Mouse (Mus musculus): Measurements from ENCODE around the gene Batf3. TPM values are rescaled to one million over a fixed set of nuclear protein-coding genes. Genes with fewer than 3 reads are reported as not detected.
"Not testable (repeated sequence)": the region's sequence is repeated elsewhere in the genome, so short reads cannot be mapped to it uniquely, and the experiment has no call there.

The Batf3 gene
- polyA plus RNA-seq, 1 experiment from 2014 or later = 1.4 TPM

DNA sequence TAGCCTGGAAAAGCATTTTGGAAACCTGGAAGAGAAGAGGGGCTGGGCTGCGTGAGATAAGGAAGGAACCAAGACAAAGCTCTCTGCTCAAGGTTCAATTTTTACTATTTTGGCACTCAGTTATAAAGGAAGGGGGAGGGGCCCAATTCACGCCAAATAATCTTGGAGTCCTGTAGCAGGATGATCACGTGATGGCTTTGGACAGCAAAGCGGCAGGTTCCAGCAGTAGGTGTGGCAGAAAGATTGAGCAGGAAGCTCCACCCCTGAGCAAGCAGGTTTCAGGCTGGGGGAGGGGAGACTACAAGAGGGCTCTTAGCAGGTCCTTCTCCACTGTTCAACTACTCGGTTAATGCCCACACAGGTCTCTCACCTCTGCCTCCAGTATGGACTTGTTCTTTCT is 51.8 kb downstream of the Batf3 start:
- H3K9me3 ChIP-seq; H3K27ac ChIP-seq; H3K4me1 ChIP-seq (replicated peaks); H3K4me2 ChIP-seq; ATAC-seq (ENCODE audit: low FRiP score); H3K27me3 ChIP-seq; H3K4me3 ChIP-seq; H3K9ac ChIP-seq; H3K36me3 ChIP-seq: not testable (repeated sequence)
- WGBS = 91% methylated on average over 5 of the region's 5 CpGs

DNA sequence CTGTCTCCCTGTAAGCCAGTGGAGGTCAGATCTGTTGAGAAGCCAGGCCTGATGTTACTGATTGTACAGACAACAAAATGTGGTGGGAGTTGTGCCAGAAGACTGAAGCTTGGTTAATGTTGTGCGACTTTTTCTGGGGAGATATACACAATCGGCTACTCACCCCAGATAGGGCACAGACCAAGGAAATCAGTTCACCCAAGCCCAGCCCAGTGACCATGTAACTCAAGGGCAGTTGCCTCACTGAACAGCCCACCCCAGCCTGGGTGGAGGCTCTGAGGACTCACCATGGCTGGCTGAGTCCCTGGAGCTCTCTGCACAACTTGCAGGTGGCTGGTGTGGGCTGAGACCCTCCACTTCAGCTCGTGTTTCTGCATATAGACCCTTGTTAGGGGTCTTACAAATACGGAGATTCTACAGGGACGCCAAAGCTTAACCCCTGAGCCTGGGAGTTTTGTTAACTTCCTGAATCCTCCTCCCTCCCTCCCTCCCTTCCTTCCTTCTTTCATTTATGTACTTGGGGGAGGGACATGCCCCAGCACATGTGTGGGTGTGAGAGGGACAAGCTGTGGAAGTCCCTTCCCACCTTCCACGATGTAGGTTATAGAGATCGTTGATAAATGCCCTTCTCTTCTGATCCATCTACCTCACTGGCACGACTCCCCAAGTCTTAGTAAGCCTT is 53.4 kb downstream of the Batf3 start:
- Histone ChIP-seq H3K4me2 (no peak overlapping the region), H3K9ac (no peak overlapping the region), H3K27ac (no peak overlapping the region), H3K36me3 (no peaks in the 10 kb centered on the region), H3K4me3 (no peak overlapping the region), H3K9me3 (no peaks in the 10 kb centered on the region), H3K27me3 (no peaks in the 10 kb centered on the region), H3K4me1 (replicated peaks) (no peaks in the 10 kb centered on the region)
- 83% methylated on average over 8 of the region's 8 CpGs for WGBS
- no peak for ATAC-seq (ENCODE audit: low FRiP score)

DNA sequence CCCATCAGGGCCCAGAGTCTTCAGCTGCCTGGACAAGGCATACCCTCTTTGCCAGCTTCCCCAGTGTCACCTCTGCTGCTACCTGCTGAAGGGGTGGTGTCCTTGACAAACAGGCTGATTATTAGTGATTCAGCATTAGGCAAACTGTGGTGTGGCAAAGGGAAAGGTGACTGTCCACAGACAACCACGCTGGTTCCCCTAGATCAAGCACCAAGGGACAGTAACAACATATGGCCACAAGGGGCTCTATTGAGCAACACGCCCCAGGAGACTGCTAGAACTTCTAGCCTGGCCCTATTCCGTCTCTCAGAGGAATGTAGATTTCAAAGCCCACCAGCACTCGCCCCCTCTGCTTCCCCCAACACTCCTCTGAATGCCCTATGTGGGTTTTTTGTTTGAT is 55.4 kb downstream of the Batf3 start:
- Histone ChIP-seq H3K4me3 (no peak overlapping the region), H3K9ac (no peak overlapping the region), H3K9me3 (peaks cover 8% of the 10 kb centered on the region; the same call in 1 of the 2 replicates), H3K27ac (no peak overlapping the region), H3K4me2 (no peak overlapping the region), H3K36me3 (no peaks in the 10 kb centered on the region), H3K27me3 (no peaks in the 10 kb centered on the region), H3K4me1 (replicated peaks) (no peaks in the 10 kb centered on the region)
- WGBS = 19% methylated on average over 4 of the region's 4 CpGs
- no peak for ATAC-seq (ENCODE audit: low FRiP score)

DNA sequence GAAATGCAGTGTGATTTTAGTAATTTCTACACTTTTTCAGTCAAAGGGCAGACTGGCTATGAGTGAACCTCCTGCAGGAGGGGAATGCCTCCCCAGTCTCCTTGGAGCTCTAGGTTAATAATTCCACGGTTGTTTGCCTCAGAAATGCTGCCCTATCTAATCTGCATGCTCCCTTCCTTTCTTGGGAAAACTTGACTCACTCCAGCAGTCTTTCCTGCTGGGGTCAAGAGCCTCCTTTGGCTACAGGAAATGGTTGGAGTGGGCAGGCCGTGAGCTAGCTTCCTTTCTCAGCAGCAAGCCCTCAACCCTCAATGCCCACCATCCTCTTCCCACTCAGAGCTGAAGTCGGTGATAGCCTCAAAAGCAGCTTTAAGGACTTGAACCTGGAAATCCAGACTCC is 56.7 kb downstream of the Batf3 start:
- no peaks in the 10 kb centered on the region for H3K4me1 ChIP-seq (replicated peaks)
- H3K4me3 ChIP-seq = no peak overlapping the region
- H3K36me3 ChIP-seq = no peaks in the 10 kb centered on the region
- no peaks in the 10 kb centered on the region for H3K27me3 ChIP-seq
- H3K9me3 ChIP-seq = peaks cover 8% of the 10 kb centered on the region; the same call in 1 of the 2 replicates
- ATAC-seq (ENCODE audit: low FRiP score) = no peak
- WGBS = 60% methylated on average over 3 of the region's 3 CpGs
- H3K27ac ChIP-seq = no peak overlapping the region
- H3K9ac ChIP-seq = no peak overlapping the region
- H3K4me2 ChIP-seq = no peak overlapping the region

Other genes starting within 250 kb of the Batf3 start
- gene Rps6kc1, start 186.1 kb upstream of the Batf3 start, polyA plus RNA-seq (2015; fragmentation: Nextera tagmentation; extraction: Ambion mirVana) = 28.6 and 29.5 TPM in 2 replicates
- 55.4 and 57.0 TPM in 2 replicates for gene Angel2, start 172.7 kb upstream of the Batf3 start, polyA plus RNA-seq (2015; fragmentation: Nextera tagmentation; extraction: Ambion mirVana)
- 92.4 and 94.1 TPM in 2 replicates for gene Vash2, start 118.6 kb upstream of the Batf3 start, polyA plus RNA-seq (2015; fragmentation: Nextera tagmentation; extraction: Ambion mirVana)
- 5.6 and 8.3 TPM in 2 replicates for gene Flvcr1, start 71.7 kb upstream of the Batf3 start, polyA plus RNA-seq (2015; fragmentation: Nextera tagmentation; extraction: Ambion mirVana)
- not detected in 2 replicates for gene Spata45, start 61.2 kb upstream of the Batf3 start, polyA plus RNA-seq (2015; fragmentation: Nextera tagmentation; extraction: Ambion mirVana)
- 14.1 and 14.5 TPM in 2 replicates for gene Tatdn3, start 34.9 kb upstream of the Batf3 start, polyA plus RNA-seq (2015; fragmentation: Nextera tagmentation; extraction: Ambion mirVana)
- gene Nsl1, start 34.8 kb upstream of the Batf3 start, polyA plus RNA-seq (2015; fragmentation: Nextera tagmentation; extraction: Ambion mirVana) = 5.0 and 5.7 TPM in 2 replicates
- not detected in 2 replicates for gene Fam71a, start 67.0 kb downstream of the Batf3 start, polyA plus RNA-seq (2015; fragmentation: Nextera tagmentation; extraction: Ambion mirVana)
- 1.2 and 1.5 TPM in 2 replicates for gene Atf3, start 120.2 kb downstream of the Batf3 start, polyA plus RNA-seq (2015; fragmentation: Nextera tagmentation; extraction: Ambion mirVana)
- 105 and 109 TPM in 2 replicates for gene Nenf, start 220.3 kb downstream of the Batf3 start, polyA plus RNA-seq (2015; fragmentation: Nextera tagmentation; extraction: Ambion mirVana)
- gene Tmem206, start 228.1 kb downstream of the Batf3 start, polyA plus RNA-seq (2015; fragmentation: Nextera tagmentation; extraction: Ambion mirVana) = 36.7 and 39.9 TPM in 2 replicates